Mouse (Mus musculus) stomach, embryonic 14.5 days (tissue): ENCODE measurements around the gene Insrr. TPM values are rescaled to one million over a fixed set of nuclear protein-coding genes. Genes with fewer than 3 reads are reported as not detected.

Experiments used
- ATAC-seq: fragments of 200-750 bp; cut with Nextera tagmentation; 2 replicates; pipeline ENCODE4 v1.8.0; 2017; ENCODE audit warnings: low read depth, moderate TSS enrichment; ENCODE audit not compliant: insufficient number of reproducible peaks, insufficient read depth, low FRiP score
- H3K27ac ChIP-seq: fragments of 300-500 bp; sonication (generic); 2 replicates; pipeline ENCODE4 v1.5.1; 2014; ENCODE audit warnings: mild to moderate bottlenecking, low read length, moderate library complexity, mixed read lengths
- H3K27me3 ChIP-seq: fragments of 300-500 bp; sonication (generic); 2 replicates; pipeline ENCODE4 v1.6.1; 2014; ENCODE audit warnings: low read length, control low read depth, mixed read lengths; ENCODE audit not compliant: control insufficient read depth, insufficient read depth
- H3K36me3 ChIP-seq: fragments of 300-500 bp; sonication (generic); 2 replicates; pipeline ENCODE4 v1.6.1; 2014; ENCODE audit warnings: mild to moderate bottlenecking, control low read depth, low read length, moderate library complexity, mixed read lengths; ENCODE audit not compliant: control insufficient read depth, insufficient read depth
- H3K4me1 ChIP-seq: fragments of 300-500 bp; sonication (generic); 2 replicates; pipeline ENCODE4 v1.6.1; 2014; ENCODE audit warnings: low read length, control low read depth, mixed read lengths; ENCODE audit not compliant: control insufficient read depth, insufficient read depth
- H3K4me2 ChIP-seq: fragments of 300-500 bp; sonication (generic); replicated peaks from 2 replicates; pipeline ENCODE4 v1.6.1; 2014; ENCODE audit warnings: low read depth, low read length, control low read depth
- H3K4me3 ChIP-seq: fragments of 300-500 bp; sonication (generic); 2 replicates; pipeline ENCODE4 v1.5.1; 2014; ENCODE audit warnings: low read depth, low read length, control low read depth
- H3K9ac ChIP-seq: fragments of 300-500 bp; sonication (generic); replicated peaks from 2 replicates; pipeline ENCODE4 v1.6.1; 2014; ENCODE audit warnings: low read depth, mild to moderate bottlenecking, control low read depth, low read length, moderate library complexity, mixed read lengths
- H3K9me3 ChIP-seq: fragments of 300-500 bp; sonication (generic); 2 replicates; pipeline ENCODE4 v1.6.1; 2016; ENCODE audit warnings: low read depth, low read length, control low read depth; ENCODE audit not compliant: control insufficient read depth
- whole genome bisulfite sequencing: fragments of 180-500 bp; shearing (Covaris S2); extraction: QIAGEN DNeasy Blood & Tissue Kit; methylation state at CpG from one replicate; pipeline ENCODE4 v1.1.7; 2014; 5-methylcytosine and 5-hydroxymethylcytosine counted together
- polyA plus RNA-seq: library from polyadenylated mRNA; unstranded; fragments of >200 nt; fragmentation: Nextera tagmentation; extraction: Ambion mirVana; gene quantifications from 2 replicates; pipeline ENCODE4 v1.2.1, GENCODE M21; 2014

Insrr gene
- 0.20 and 0.55 TPM in 2 replicates for polyA plus RNA-seq

DNA sequence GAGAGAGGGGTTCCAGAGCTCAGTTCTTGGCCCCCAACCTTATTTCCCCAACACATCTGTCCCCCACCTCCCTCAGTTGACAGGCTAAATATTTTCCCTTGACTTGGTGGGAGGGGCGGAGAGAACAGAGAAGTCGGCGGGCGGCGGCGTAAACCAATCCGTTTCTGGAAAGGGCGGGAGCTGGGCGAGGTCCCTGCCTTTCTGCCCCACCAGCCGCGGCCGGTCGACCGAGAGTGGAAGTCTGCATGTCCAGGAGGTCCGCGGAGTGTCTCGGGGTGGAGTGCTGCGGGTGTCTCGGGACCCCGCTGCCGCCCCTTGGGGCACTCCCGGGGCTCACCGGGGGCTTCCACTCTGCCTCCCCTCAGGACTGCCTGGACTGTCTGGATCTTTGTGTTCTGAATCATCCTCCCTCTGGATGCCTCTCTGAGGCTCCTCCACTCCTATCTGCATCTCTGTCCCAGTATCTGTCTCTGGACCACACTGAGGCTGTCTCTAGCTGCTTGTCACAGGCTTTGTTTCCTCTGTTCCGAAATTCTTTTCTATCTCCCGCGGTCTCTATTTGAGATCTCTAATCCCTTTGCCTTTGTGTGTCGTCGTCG is at the start of gene Insrr:
Gene Insrr, plus strand, starts transcription at position 216 of the 599 bp plus-strand sequence.
- peaks cover 52% of the 10 kb centered on the region for H3K27me3 ChIP-seq
- H3K9ac ChIP-seq, result peak within 1 kb of the TSS; percentile 30; the same call in 1 of the 2 replicates
- no peak for ATAC-seq
- H3K36me3 ChIP-seq, result no peaks in the 10 kb centered on the region
- no peaks in the 10 kb centered on the region for H3K9me3 ChIP-seq
- peak within 1 kb of the TSS; percentile 58 for H3K4me2 ChIP-seq
- peak within 1 kb of the TSS; percentile 22 for H3K4me3 ChIP-seq
- H3K27ac ChIP-seq, result no peak within 1 kb of the TSS
- under 1% methylated on average over 29 of the region's 29 CpGs for WGBS
- peaks cover 3% of the 10 kb centered on the region; the same call in 1 of the 2 replicates for H3K4me1 ChIP-seq

DNA sequence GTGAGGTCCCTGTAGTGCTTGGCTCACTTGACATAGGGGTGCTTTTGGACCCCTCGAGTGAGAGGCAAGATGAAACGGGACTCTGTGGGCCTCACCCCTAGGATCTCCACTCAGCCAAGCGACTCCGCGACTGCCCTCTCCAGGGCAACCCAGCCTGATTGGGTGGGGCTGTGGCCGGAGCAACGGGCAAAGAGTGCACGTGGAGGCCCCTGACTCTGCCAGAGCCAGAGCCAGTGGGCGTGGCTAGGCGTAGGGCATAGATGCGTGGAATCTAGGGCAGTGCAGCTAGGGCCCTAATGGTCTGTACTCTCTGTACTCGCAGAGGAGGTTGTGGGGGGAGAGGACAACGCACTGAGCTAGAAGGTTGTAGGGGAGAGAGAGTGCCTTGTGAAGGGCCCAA is 48.3 kb upstream of the Insrr start, which contains the start of gene Lrrc71:
Gene Lrrc71, minus strand, starts transcription at position 195 of the 400 bp plus-strand sequence.
- Histone ChIP-seq H3K9ac (no peak within 1 kb of the TSS), H3K27me3 (no peaks in the 10 kb centered on the region), H3K4me3 (no peak within 1 kb of the TSS), H3K4me1 (peaks cover 16% of the 10 kb centered on the region), H3K36me3 (peaks cover 8% of the 10 kb centered on the region; the same call in 1 of the 2 replicates), H3K27ac (no peak within 1 kb of the TSS), H3K9me3 (no peaks in the 10 kb centered on the region), H3K4me2 (no peak within 1 kb of the TSS)
- WGBS, result 45% methylated on average over 13 of the region's 13 CpGs
- ATAC-seq, result no peak

DNA sequence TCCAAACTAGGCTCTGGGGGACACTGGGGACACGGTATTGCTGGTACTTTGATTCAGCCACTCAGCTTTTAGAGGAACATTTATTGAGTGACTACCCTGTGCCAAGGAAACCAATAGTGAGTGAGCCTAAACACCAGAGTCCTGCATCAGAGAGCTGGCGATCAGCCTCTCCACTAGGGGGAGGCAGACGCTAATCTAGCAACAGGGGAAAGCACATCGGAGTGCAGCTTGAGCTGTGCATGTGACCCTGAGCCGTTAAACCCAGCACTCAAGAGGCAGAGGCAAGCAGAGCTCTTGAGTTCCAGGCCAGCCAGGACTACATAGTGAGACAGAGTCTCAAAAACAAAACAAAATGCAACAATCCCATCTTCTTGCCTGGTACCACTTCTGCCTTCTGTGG is 47.7 kb upstream of the Insrr start:
- no peak overlapping the region for H3K4me3 ChIP-seq
- WGBS, result 21% methylated on average over 5 of the region's 5 CpGs
- H3K27me3 ChIP-seq, result no peaks in the 10 kb centered on the region
- H3K36me3 ChIP-seq, result peaks cover 8% of the 10 kb centered on the region; the same call in 1 of the 2 replicates
- ATAC-seq, result no peak
- no peak overlapping the region for H3K4me2 ChIP-seq
- no peaks in the 10 kb centered on the region for H3K9me3 ChIP-seq
- peaks cover 16% of the 10 kb centered on the region for H3K4me1 ChIP-seq
- no peak overlapping the region for H3K9ac ChIP-seq
- no peak overlapping the region for H3K27ac ChIP-seq

DNA sequence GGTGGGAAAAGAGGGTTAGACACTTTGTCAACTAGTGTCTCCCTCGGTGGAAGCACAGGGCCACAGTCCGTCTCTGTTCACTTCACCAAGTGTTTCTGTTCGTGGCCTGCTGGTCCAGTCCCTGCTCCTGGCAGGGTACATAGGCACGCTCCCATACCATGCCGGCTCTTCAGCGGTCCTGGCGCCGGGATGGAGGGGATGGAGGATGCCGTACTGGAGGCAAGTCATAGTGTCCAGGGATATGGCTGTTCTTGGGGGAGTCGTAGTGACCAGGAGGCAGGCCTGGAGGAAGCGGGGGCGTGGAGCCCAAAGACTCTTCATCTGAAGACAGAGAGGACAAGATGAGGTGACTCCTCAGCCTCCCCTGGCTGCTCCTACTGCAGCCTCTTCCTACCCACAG is 46.8 kb upstream of the Insrr start:
- no peaks in the 10 kb centered on the region for H3K27me3 ChIP-seq
- ATAC-seq, result no peak
- no peak overlapping the region for H3K9ac ChIP-seq
- no peak overlapping the region for H3K27ac ChIP-seq
- peaks cover 8% of the 10 kb centered on the region; the same call in 1 of the 2 replicates for H3K36me3 ChIP-seq
- H3K9me3 ChIP-seq, result no peaks in the 10 kb centered on the region
- WGBS, result 89% methylated on average over 12 of the region's 12 CpGs
- H3K4me1 ChIP-seq, result peaks cover 12% of the 10 kb centered on the region
- no peak overlapping the region for H3K4me3 ChIP-seq
- no peak overlapping the region for H3K4me2 ChIP-seq

DNA sequence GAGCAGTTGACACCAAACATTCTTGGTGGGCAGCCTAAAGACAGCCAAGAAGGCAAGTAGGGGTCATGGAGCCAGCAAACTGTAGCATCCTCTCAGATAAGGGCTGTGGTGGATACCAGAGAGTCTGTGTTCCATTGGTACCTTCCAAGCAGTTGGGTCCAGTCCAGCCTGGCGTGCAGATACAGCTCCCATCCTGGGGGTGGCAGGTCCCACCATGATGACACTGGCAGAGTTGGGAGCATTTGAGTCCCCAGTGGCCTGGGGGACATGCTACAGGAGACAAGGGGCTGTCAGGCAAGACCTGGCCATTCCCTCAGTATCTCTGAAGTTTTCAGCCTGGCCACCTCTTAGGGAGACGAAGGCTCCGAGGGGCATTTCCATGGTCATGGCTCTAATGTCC is 44.2 kb upstream of the Insrr start:
- H3K4me2 ChIP-seq, result no peak overlapping the region
- no peak for ATAC-seq
- H3K4me3 ChIP-seq, result no peak overlapping the region
- H3K4me1 ChIP-seq, result peaks cover 2% of the 10 kb centered on the region; the same call in 1 of the 2 replicates
- no peak overlapping the region for H3K27ac ChIP-seq
- H3K36me3 ChIP-seq, result peaks cover 8% of the 10 kb centered on the region; the same call in 1 of the 2 replicates
- no peaks in the 10 kb centered on the region for H3K27me3 ChIP-seq
- no peak overlapping the region for H3K9ac ChIP-seq
- H3K9me3 ChIP-seq, result no peaks in the 10 kb centered on the region
- WGBS, result 87% methylated on average over 3 of the region's 3 CpGs

DNA sequence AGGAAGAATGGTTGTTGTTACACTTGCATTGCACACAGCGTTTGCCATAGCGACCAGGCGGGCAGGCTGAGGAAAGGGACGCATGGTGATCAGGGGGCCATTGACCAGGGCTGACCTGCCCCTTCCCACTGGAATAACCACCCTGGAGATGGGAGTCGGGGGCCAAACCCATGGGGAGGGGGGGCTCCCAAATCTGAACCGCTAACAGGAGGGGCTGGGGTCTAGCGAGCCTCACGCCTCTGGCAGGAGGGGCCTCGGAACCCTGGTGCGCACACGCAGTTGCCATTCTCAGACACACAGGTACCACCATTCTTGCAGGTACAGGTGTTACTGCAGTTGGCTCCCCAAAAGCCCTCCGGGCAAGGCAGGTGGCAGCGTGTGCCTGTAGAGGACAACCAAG is 42.9 kb upstream of the Insrr start:
- Histone ChIP-seq H3K36me3 (peaks cover 8% of the 10 kb centered on the region; the same call in 1 of the 2 replicates), H3K9ac (no peak overlapping the region), H3K9me3 (no peaks in the 10 kb centered on the region), H3K27me3 (no peaks in the 10 kb centered on the region), H3K4me1 (0 out of 2 replicates have a peak, but pooled peaks cover 2% of the 10 kb centered on the region), H3K27ac (no peak overlapping the region), H3K4me2 (no peak overlapping the region), H3K4me3 (no peak overlapping the region)
- WGBS, result 83% methylated on average over 13 of the region's 13 CpGs
- no peak for ATAC-seq

DNA sequence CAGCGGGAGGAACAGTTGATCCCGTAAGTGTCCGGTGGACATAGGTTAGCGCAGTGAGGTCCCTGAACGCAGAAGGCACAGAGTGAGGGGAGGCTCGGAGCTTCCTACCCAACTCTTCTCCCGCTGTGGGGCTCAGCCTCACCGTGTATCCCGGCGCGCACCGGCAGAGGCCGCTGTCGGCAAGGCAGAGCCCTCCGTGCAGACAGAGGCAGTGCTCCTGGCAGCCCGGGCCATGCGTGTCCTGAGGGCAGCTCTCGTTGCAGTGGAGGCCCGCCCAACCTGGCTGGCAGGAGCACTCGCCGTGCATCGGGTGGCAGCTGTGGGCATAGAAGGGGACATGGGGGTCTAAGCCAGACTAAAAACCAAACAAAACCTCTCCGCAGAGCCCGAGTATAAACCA is 40.8 kb upstream of the Insrr start:
- no peaks in the 10 kb centered on the region for H3K27me3 ChIP-seq
- ATAC-seq, result peak; percentile 83
- H3K4me1 ChIP-seq, result 0 out of 2 replicates have a peak, but pooled peaks cover 3% of the 10 kb centered on the region
- no peak overlapping the region for H3K4me3 ChIP-seq
- H3K9ac ChIP-seq, result no peak overlapping the region
- no peak overlapping the region for H3K27ac ChIP-seq
- H3K36me3 ChIP-seq, result peaks cover 10% of the 10 kb centered on the region
- WGBS, result 6% methylated on average over 24 of the region's 24 CpGs
- H3K9me3 ChIP-seq, result no peaks in the 10 kb centered on the region
- H3K4me2 ChIP-seq, result peak overlapping the region; percentile 33; the same call in 1 of the 2 replicates

DNA sequence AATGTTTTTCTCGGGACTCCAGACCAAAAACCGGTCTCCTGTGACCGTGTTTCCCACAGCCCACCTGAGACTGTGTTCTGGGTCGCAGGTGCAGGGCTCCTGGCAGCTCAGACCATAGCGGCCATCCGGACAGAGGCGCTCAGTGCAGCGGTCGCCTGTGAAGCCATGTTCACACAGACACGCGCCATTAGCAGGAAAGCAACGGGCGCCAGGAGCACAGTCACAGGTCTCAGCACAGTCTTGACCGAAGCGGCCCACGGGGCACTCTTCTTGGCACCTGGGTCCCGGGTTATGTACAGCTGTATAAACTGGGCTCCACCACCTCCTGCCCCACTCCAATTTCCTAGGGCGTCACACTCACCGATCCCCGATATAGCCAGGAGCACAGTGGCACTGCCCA is 40.3 kb upstream of the Insrr start:
- Histone ChIP-seq H3K9ac (no peak overlapping the region), H3K27ac (no peak overlapping the region), H3K27me3 (no peaks in the 10 kb centered on the region), H3K9me3 (no peaks in the 10 kb centered on the region), H3K4me1 (0 out of 2 replicates have a peak, but pooled peaks cover 3% of the 10 kb centered on the region), H3K4me3 (no peak overlapping the region), H3K4me2 (peak overlapping the region; percentile 33; the same call in 1 of the 2 replicates), H3K36me3 (peaks cover 7% of the 10 kb centered on the region)
- 0 out of 2 replicates have a peak, but pooled peaks have one; percentile 3 for ATAC-seq
- 52% methylated on average over 20 of the region's 20 CpGs for WGBS
